Mouse (Mus musculus) heart, embryonic 11.5 days (tissue): ENCODE results near the gene Pfkfb2. TPM values are rescaled to one million over a fixed set of nuclear protein-coding genes. Genes with fewer than 3 reads are reported as not detected.

ENCODE experiments used
- ATAC-seq: fragments of 200-750 bp; cut with Nextera tagmentation; replicated peaks from 2 replicates; pipeline ENCODE4 v1.8.0; 2017; ENCODE audit warnings: moderate library complexity; ENCODE audit not compliant: insufficient number of reproducible peaks, low FRiP score, low TSS enrichment
- H3K27ac ChIP-seq: fragments of 300-500 bp; sonication (generic); 2 replicates; pipeline ENCODE4 v1.5.1; 2014; ENCODE audit warnings: mild to moderate bottlenecking, low read depth, low read length
- H3K27me3 ChIP-seq: fragments of 300-500 bp; sonication (generic); 2 replicates; pipeline ENCODE4 v1.6.1; 2014; ENCODE audit warnings: mild to moderate bottlenecking, low read length, mixed read lengths; ENCODE audit not compliant: control insufficient read depth, insufficient read depth
- H3K36me3 ChIP-seq: fragments of 300-500 bp; sonication (generic); 2 replicates; pipeline ENCODE4 v1.6.1; 2014; ENCODE audit warnings: mild to moderate bottlenecking, low read length, moderate library complexity, mixed read lengths; ENCODE audit not compliant: control insufficient read depth, insufficient read depth
- H3K4me1 ChIP-seq: fragments of 300-500 bp; sonication (generic); 2 replicates; pipeline ENCODE4 v1.6.1; 2014; ENCODE audit warnings: low read length; ENCODE audit not compliant: control insufficient read depth, insufficient read depth
- H3K4me2 ChIP-seq: fragments of 300-500 bp; sonication (generic); 2 replicates; pipeline ENCODE4 v1.6.1; 2014; ENCODE audit warnings: mild to moderate bottlenecking, moderate library complexity
- H3K4me3 ChIP-seq: fragments of 300-500 bp; sonication (generic); 2 replicates; pipeline ENCODE4 v1.5.1; 2014; ENCODE audit warnings: low read depth, low read length
- H3K9ac ChIP-seq: fragments of 300-500 bp; sonication (generic); 2 replicates; pipeline ENCODE4 v1.6.1; 2014; ENCODE audit warnings: mild to moderate bottlenecking, low read depth, low read length, moderate library complexity
- H3K9me3 ChIP-seq: fragments of 300-500 bp; sonication (generic); replicated peaks from 2 replicates; pipeline ENCODE4 v1.6.1; 2016; ENCODE audit warnings: low read length; ENCODE audit not compliant: control insufficient read depth
- WGBS: fragments of 180-500 bp; shearing (Covaris S2); extraction: QIAGEN DNeasy Blood & Tissue Kit; methylation state at CpG from one replicate; pipeline ENCODE4 v1.1.7; 2014; ENCODE audit not compliant: insufficient replicate concordance; 5-methylcytosine and 5-hydroxymethylcytosine counted together
- polyA plus RNA-seq: library from polyadenylated mRNA; unstranded; fragments of >200 nt; fragmentation: Nextera tagmentation; extraction: Ambion mirVana; gene quantifications from 2 replicates; pipeline ENCODE4 v1.2.1, GENCODE M21; 2014

The Pfkfb2 gene
- polyA plus RNA-seq, 1 experiment from 2014 or later, result 4.8 TPM

GRCm38 (mm10) chr1:130762045-130762760, 33.1 kb upstream of the Pfkfb2 start:
- H3K9me3 ChIP-seq, result no peaks in the 10 kb centered on the region
- peaks cover 5% of the 10 kb centered on the region; the same call in 1 of the 2 replicates for H3K4me1 ChIP-seq
- H3K4me2 ChIP-seq, result no peak overlapping the region
- no peak overlapping the region for H3K27ac ChIP-seq
- WGBS, result 65% methylated on average over 3 of the region's 3 CpGs
- H3K36me3 ChIP-seq, result no peaks in the 10 kb centered on the region
- H3K9ac ChIP-seq, result no peak overlapping the region
- H3K27me3 ChIP-seq, result no peaks in the 10 kb centered on the region
- H3K4me3 ChIP-seq, result no peak overlapping the region
- ATAC-seq, result no peak

- H3K27ac ChIP-seq, result no peak overlapping the region
- no peaks in the 10 kb centered on the region for H3K36me3 ChIP-seq
- H3K27me3 ChIP-seq, result no peaks in the 10 kb centered on the region
- no peak for ATAC-seq
- no peak overlapping the region for H3K4me2 ChIP-seq
- 69% methylated on average over 1 of the region's 1 CpGs for WGBS
- H3K4me3 ChIP-seq, result no peak overlapping the region
- no peak overlapping the region for H3K9ac ChIP-seq
- peaks cover 5% of the 10 kb centered on the region; the same call in 1 of the 2 replicates for H3K4me1 ChIP-seq
- no peaks in the 10 kb centered on the region for H3K9me3 ChIP-seq
These were observed 32.5 kb upstream of the Pfkfb2 start for GRCm38 (mm10) chr1:130761597-130761996.

- ATAC-seq, result no peak
- Histone ChIP-seq H3K9me3 (no peaks in the 10 kb centered on the region), H3K9ac (no peak overlapping the region), H3K27ac (no peak overlapping the region), H3K4me2 (no peak overlapping the region), H3K36me3 (no peaks in the 10 kb centered on the region), H3K27me3 (no peaks in the 10 kb centered on the region), H3K4me3 (no peak overlapping the region), H3K4me1 (peaks cover 5% of the 10 kb centered on the region; the same call in 1 of the 2 replicates)
- 39% methylated on average over 9 of the region's 9 CpGs for WGBS
These were observed 30.6 kb upstream of the Pfkfb2 start for GRCm38 (mm10) chr1:130759689-130760088.

DNA sequence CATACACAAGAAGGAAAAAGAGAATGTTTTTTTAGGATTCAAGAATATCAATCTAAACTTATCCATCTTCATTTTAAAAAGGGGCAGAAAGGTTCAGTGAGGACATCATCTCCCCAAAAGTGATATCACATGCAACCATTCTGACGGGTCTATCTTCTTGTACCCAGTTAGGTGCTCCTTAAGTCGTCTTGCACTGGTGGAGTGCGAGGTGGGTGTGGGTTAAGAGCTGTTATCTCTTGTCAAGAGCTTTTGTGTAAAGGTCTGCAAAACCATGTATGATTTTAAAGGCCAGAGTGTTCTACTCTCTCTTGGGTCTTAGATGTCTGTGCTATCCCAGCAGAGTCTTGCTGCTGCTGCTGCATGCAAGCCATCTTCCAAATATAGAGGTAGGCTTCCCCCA, 17.8 kb upstream of the Pfkfb2 start:
- H3K9me3 ChIP-seq, result no peaks in the 10 kb centered on the region
- H3K4me2 ChIP-seq, result no peak overlapping the region
- no peak overlapping the region for H3K9ac ChIP-seq
- WGBS, result 58% methylated on average over 3 of the region's 3 CpGs
- peaks cover 4% of the 10 kb centered on the region; the same call in 1 of the 2 replicates for H3K4me1 ChIP-seq
- no peak overlapping the region for H3K4me3 ChIP-seq
- H3K27me3 ChIP-seq, result no peaks in the 10 kb centered on the region
- H3K36me3 ChIP-seq, result no peaks in the 10 kb centered on the region
- H3K27ac ChIP-seq, result no peak overlapping the region
- no peak for ATAC-seq

DNA sequence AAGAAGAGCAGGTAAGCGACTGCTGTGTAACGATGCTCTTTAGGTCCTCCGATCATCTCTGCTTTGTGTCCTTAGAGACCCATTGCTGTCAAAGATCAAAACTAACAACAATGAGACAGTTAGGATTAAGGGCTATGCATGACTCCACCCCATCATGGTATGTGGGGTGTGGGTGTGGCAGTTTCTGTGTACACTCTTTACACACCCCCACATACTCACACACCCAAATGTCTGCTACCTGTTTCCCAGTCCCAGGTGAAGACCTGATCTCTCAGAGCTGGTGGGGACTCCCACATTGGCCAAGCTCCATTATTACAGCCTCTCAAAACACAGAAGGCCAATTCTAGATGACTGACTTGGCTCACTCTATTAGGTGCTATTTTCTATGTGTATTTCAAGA, 16.5 kb upstream of the Pfkfb2 start:
- WGBS, result 93% methylated on average over 3 of the region's 3 CpGs
- Histone ChIP-seq H3K4me3 (no peak overlapping the region), H3K27me3 (no peaks in the 10 kb centered on the region), H3K9me3 (no peaks in the 10 kb centered on the region), H3K4me2 (no peak overlapping the region), H3K4me1 (peaks cover 14% of the 10 kb centered on the region), H3K9ac (no peak overlapping the region), H3K27ac (no peak overlapping the region), H3K36me3 (no peaks in the 10 kb centered on the region)
- no peak for ATAC-seq

- peaks cover 15% of the 10 kb centered on the region for H3K4me1 ChIP-seq
- no peak overlapping the region for H3K27ac ChIP-seq
- H3K4me3 ChIP-seq, result no peak overlapping the region
- 87% methylated on average over 5 of the region's 5 CpGs for WGBS
- no peak overlapping the region for H3K9ac ChIP-seq
- no peaks in the 10 kb centered on the region for H3K27me3 ChIP-seq
- no peaks in the 10 kb centered on the region for H3K36me3 ChIP-seq
- ATAC-seq, result no peak
- H3K4me2 ChIP-seq, result no peak overlapping the region
- no peaks in the 10 kb centered on the region for H3K9me3 ChIP-seq
These were observed 15.9 kb upstream of the Pfkfb2 start for GRCm38 (mm10) chr1:130744961-130745360.

GRCm38 (mm10) chr1:130744217-130744616, 15.2 kb upstream of the Pfkfb2 start:
- WGBS, result 54% methylated on average over 2 of the region's 2 CpGs
- no peak overlapping the region for H3K4me3 ChIP-seq
- no peaks in the 10 kb centered on the region for H3K9me3 ChIP-seq
- H3K9ac ChIP-seq, result no peak overlapping the region
- no peak overlapping the region for H3K4me2 ChIP-seq
- peaks cover 15% of the 10 kb centered on the region for H3K4me1 ChIP-seq
- H3K27ac ChIP-seq, result 0 out of 2 replicates have a peak overlapping the region, but pooled peaks have one; percentile 1
- H3K27me3 ChIP-seq, result no peaks in the 10 kb centered on the region
- no peak for ATAC-seq
- no peaks in the 10 kb centered on the region for H3K36me3 ChIP-seq

GRCm38 (mm10) chr1:130743775-130744174, 14.7 kb upstream of the Pfkfb2 start:
- Histone ChIP-seq H3K27me3 (no peaks in the 10 kb centered on the region), H3K4me3 (no peak overlapping the region), H3K9ac (no peak overlapping the region), H3K9me3 (no peaks in the 10 kb centered on the region), H3K4me2 (no peak overlapping the region), H3K27ac (peak overlapping the region; percentile 29; the same call in 1 of the 2 replicates), H3K4me1 (peaks cover 15% of the 10 kb centered on the region), H3K36me3 (no peaks in the 10 kb centered on the region)
- no peak for ATAC-seq
- 61% methylated on average over 1 of the region's 1 CpGs for WGBS

DNA sequence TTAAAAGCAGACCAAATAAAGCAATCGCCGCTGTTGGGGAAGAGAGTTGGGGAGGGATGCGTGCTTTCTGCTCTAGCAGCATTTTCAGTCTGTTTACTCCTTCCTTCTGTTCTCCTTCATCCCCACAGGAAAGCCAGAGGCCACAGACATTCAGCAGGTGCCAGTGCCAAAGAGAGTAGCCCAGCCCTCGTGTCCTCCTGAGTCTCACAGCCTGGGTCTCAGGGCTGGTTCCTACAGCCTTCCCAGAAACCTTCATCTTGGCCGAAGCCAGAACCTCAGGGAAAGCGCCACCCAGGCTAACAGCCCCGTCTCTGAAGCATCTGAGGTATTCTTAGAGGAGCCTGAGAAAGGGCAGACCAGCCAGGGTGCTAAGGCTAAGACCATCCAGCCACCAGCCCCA, 13.1 kb upstream of the Pfkfb2 start:
- H3K36me3 ChIP-seq, result no peaks in the 10 kb centered on the region
- H3K4me2 ChIP-seq, result no peak overlapping the region
- 80% methylated on average over 7 of the region's 7 CpGs for WGBS
- peak overlapping the region; percentile 91 for H3K27ac ChIP-seq
- no peaks in the 10 kb centered on the region for H3K27me3 ChIP-seq
- H3K9me3 ChIP-seq, result no peaks in the 10 kb centered on the region
- no peak for ATAC-seq
- H3K9ac ChIP-seq, result no peak overlapping the region
- H3K4me1 ChIP-seq, result peaks cover 16% of the 10 kb centered on the region
- H3K4me3 ChIP-seq, result no peak overlapping the region
